Mouse (Mus musculus): ENCODE results near the gene Pde1b. TPM values are rescaled to one million over a fixed set of nuclear protein-coding genes. Genes with fewer than 3 reads are reported as not detected.
A peak's percentile ranks its signal among the peaks of the same experiment; 100 is the strongest.

The Pde1b gene
- polyA plus RNA-seq, 1 experiment from 2014 or later = 1.1 TPM

GRCm38 (mm10) chr15:103518600-103519385 is 16.0 kb downstream of the Pde1b start:
- ATAC-seq (replicated peaks; ENCODE audit: low FRiP score) = no peak
- 0 out of 2 replicates have a peak, but pooled peaks cover 2% of the 10 kb centered on the region for H3K27me3 ChIP-seq (replicated peaks; ENCODE audit: control insufficient read depth, insufficient read depth, low read length)
- 22% methylated on average over 5 of the region's 5 CpGs for WGBS
- no peaks in the 10 kb centered on the region for H3K9me3 ChIP-seq (ENCODE audit: control insufficient read depth, low read length)
- no peak for DNase-seq (ENCODE audit: low spot score)
- no peaks in the 10 kb centered on the region for H3K4me1 ChIP-seq (replicated peaks; ENCODE audit: control insufficient read depth, insufficient read depth, low read length)
- no peak overlapping the region for H3K4me3 ChIP-seq (ENCODE audit: low read depth, low read length)
- no peak overlapping the region for H3K9ac ChIP-seq (ENCODE audit: low read depth, low read length)
- H3K4me2 ChIP-seq = no peak overlapping the region
- H3K36me3 ChIP-seq (ENCODE audit: control insufficient read depth, insufficient read depth, low read length) = no peaks in the 10 kb centered on the region
- H3K27ac ChIP-seq (ENCODE audit: low read depth, low read length) = no peak overlapping the region

- Histone ChIP-seq H3K4me2 (no peak overlapping the region), H3K4me1 (replicated peaks; ENCODE audit: control insufficient read depth, insufficient read depth, low read length) (no peaks in the 10 kb centered on the region), H3K4me3 (ENCODE audit: low read depth, low read length) (no peak overlapping the region), H3K27ac (ENCODE audit: low read depth, low read length) (no peak overlapping the region), H3K27me3 (replicated peaks; ENCODE audit: control insufficient read depth, insufficient read depth, low read length) (0 out of 2 replicates have a peak, but pooled peaks cover 2% of the 10 kb centered on the region), H3K36me3 (ENCODE audit: control insufficient read depth, insufficient read depth, low read length) (no peaks in the 10 kb centered on the region), H3K9ac (ENCODE audit: low read depth, low read length) (no peak overlapping the region), H3K9me3 (ENCODE audit: control insufficient read depth, low read length) (no peaks in the 10 kb centered on the region)
- DNase-seq (ENCODE audit: low spot score) (no peak), ATAC-seq (replicated peaks; ENCODE audit: low FRiP score) (no peak)
- WGBS = 32% methylated on average over 4 of the region's 4 CpGs
These were observed 16.8 kb downstream of the Pde1b start for GRCm38 (mm10) chr15:103519386-103520378.

- Histone ChIP-seq H3K4me1 (replicated peaks; ENCODE audit: control insufficient read depth, insufficient read depth, low read length) (no peaks in the 10 kb centered on the region), H3K9ac (ENCODE audit: low read depth, low read length) (no peak overlapping the region), H3K36me3 (ENCODE audit: control insufficient read depth, insufficient read depth, low read length) (no peaks in the 10 kb centered on the region), H3K27ac (ENCODE audit: low read depth, low read length) (no peak overlapping the region), H3K9me3 (ENCODE audit: control insufficient read depth, low read length) (no peaks in the 10 kb centered on the region), H3K4me2 (no peak overlapping the region), H3K4me3 (ENCODE audit: low read depth, low read length) (no peak overlapping the region), H3K27me3 (replicated peaks; ENCODE audit: control insufficient read depth, insufficient read depth, low read length) (no peaks in the 10 kb centered on the region)
- no peak for ATAC-seq (replicated peaks; ENCODE audit: low FRiP score)
- DNase-seq (ENCODE audit: low spot score) = no peak
- WGBS = 53% methylated on average over 3 of the region's 3 CpGs
These were observed 19.7 kb downstream of the Pde1b start for GRCm38 (mm10) chr15:103522458-103523099.

- H3K27me3 ChIP-seq (replicated peaks; ENCODE audit: control insufficient read depth, insufficient read depth, low read length) = no peaks in the 10 kb centered on the region
- no peak overlapping the region for H3K4me3 ChIP-seq (ENCODE audit: low read depth, low read length)
- no peaks in the 10 kb centered on the region for H3K4me1 ChIP-seq (replicated peaks; ENCODE audit: control insufficient read depth, insufficient read depth, low read length)
- 75% methylated on average over 3 of the region's 3 CpGs for WGBS
- no peaks in the 10 kb centered on the region for H3K36me3 ChIP-seq (ENCODE audit: control insufficient read depth, insufficient read depth, low read length)
- H3K4me2 ChIP-seq = no peak overlapping the region
- H3K27ac ChIP-seq (ENCODE audit: low read depth, low read length) = no peak overlapping the region
- H3K9ac ChIP-seq (ENCODE audit: low read depth, low read length) = no peak overlapping the region
- no peaks in the 10 kb centered on the region for H3K9me3 ChIP-seq (ENCODE audit: control insufficient read depth, low read length)
- no peak for DNase-seq (ENCODE audit: low spot score)
- ATAC-seq (replicated peaks; ENCODE audit: low FRiP score) = no peak
These were observed 20.3 kb downstream of the Pde1b start for GRCm38 (mm10) chr15:103523156-103523555.

- DNase-seq (ENCODE audit: low spot score) = no peak
- ATAC-seq (replicated peaks; ENCODE audit: low FRiP score) = peak; percentile 44; the same call in 1 of the 2 replicates
- no peak overlapping the region for H3K27ac ChIP-seq (ENCODE audit: low read depth, low read length)
- H3K9me3 ChIP-seq (ENCODE audit: control insufficient read depth, low read length) = no peaks in the 10 kb centered on the region
- no peaks in the 10 kb centered on the region for H3K36me3 ChIP-seq (ENCODE audit: control insufficient read depth, insufficient read depth, low read length)
- no peak overlapping the region for H3K4me3 ChIP-seq (ENCODE audit: low read depth, low read length)
- H3K4me1 ChIP-seq (replicated peaks; ENCODE audit: control insufficient read depth, insufficient read depth, low read length) = no peaks in the 10 kb centered on the region
- no peak overlapping the region for H3K9ac ChIP-seq (ENCODE audit: low read depth, low read length)
- WGBS = 12% methylated on average over 5 of the region's 5 CpGs
- peaks cover 2% of the 10 kb centered on the region; the same call in 1 of the 2 replicates for H3K27me3 ChIP-seq (replicated peaks; ENCODE audit: control insufficient read depth, insufficient read depth, low read length)
- H3K4me2 ChIP-seq = no peak overlapping the region
These were observed 27.5 kb downstream of the Pde1b start for GRCm38 (mm10) chr15:103530372-103530771.

GRCm38 (mm10) chr15:103534054-103534620 is 31.3 kb downstream of the Pde1b start:
- WGBS = 77% methylated on average over 7 of the region's 7 CpGs
- H3K27me3 ChIP-seq (replicated peaks; ENCODE audit: control insufficient read depth, insufficient read depth, low read length) = peaks cover 34% of the 10 kb centered on the region

GRCm38 (mm10) chr15:103535030-103535429 is 32.2 kb downstream of the Pde1b start:
- no peak overlapping the region for H3K27ac ChIP-seq (ENCODE audit: low read depth, low read length)
- ATAC-seq (replicated peaks; ENCODE audit: low FRiP score) = no peak
- 68% methylated on average over 2 of the region's 2 CpGs for WGBS
- no peaks in the 10 kb centered on the region for H3K36me3 ChIP-seq (ENCODE audit: control insufficient read depth, insufficient read depth, low read length)
- no peaks in the 10 kb centered on the region; the same call in 1 of the 2 replicates for H3K4me1 ChIP-seq (replicated peaks; ENCODE audit: control insufficient read depth, insufficient read depth, low read length)
- no peak overlapping the region for H3K4me2 ChIP-seq
- no peaks in the 10 kb centered on the region for H3K9me3 ChIP-seq (ENCODE audit: control insufficient read depth, low read length)
- peaks cover 43% of the 10 kb centered on the region for H3K27me3 ChIP-seq (replicated peaks; ENCODE audit: control insufficient read depth, insufficient read depth, low read length)
- H3K4me3 ChIP-seq (ENCODE audit: low read depth, low read length) = no peak overlapping the region
- no peak overlapping the region for H3K9ac ChIP-seq (ENCODE audit: low read depth, low read length)
- no peak for DNase-seq (ENCODE audit: low spot score)

More at GRCm38 (mm10) chr15:103534054-103534620, 31.3 kb downstream of the Pde1b start:
- Histone ChIP-seq H3K9me3 (ENCODE audit: control insufficient read depth, low read length) (no peaks in the 10 kb centered on the region), H3K4me1 (replicated peaks; ENCODE audit: control insufficient read depth, insufficient read depth, low read length) (no peaks in the 10 kb centered on the region; the same call in 1 of the 2 replicates), H3K36me3 (ENCODE audit: control insufficient read depth, insufficient read depth, low read length) (no peaks in the 10 kb centered on the region), H3K4me2 (no peak overlapping the region), H3K9ac (ENCODE audit: low read depth, low read length) (no peak overlapping the region), H3K27ac (ENCODE audit: low read depth, low read length) (no peak overlapping the region), H3K4me3 (ENCODE audit: low read depth, low read length) (no peak overlapping the region)
- DNase-seq (ENCODE audit: low spot score) (no peak), ATAC-seq (replicated peaks; ENCODE audit: low FRiP score) (no peak)

GRCm38 (mm10) chr15:103535786-103536185 is 33.0 kb downstream of the Pde1b start:
- ATAC-seq (replicated peaks; ENCODE audit: low FRiP score) (no peak), DNase-seq (ENCODE audit: low spot score) (no peak)
- no peaks in the 10 kb centered on the region for H3K9me3 ChIP-seq (ENCODE audit: control insufficient read depth, low read length)
- no peak overlapping the region for H3K4me3 ChIP-seq (ENCODE audit: low read depth, low read length)
- H3K4me2 ChIP-seq = no peak overlapping the region
- WGBS = 36% methylated on average over 1 of the region's 1 CpGs
- no peak overlapping the region for H3K9ac ChIP-seq (ENCODE audit: low read depth, low read length)
- H3K27ac ChIP-seq (ENCODE audit: low read depth, low read length) = no peak overlapping the region
- H3K27me3 ChIP-seq (replicated peaks; ENCODE audit: control insufficient read depth, insufficient read depth, low read length) = peaks cover 44% of the 10 kb centered on the region
- no peaks in the 10 kb centered on the region for H3K36me3 ChIP-seq (ENCODE audit: control insufficient read depth, insufficient read depth, low read length)
- H3K4me1 ChIP-seq (replicated peaks; ENCODE audit: control insufficient read depth, insufficient read depth, low read length) = no peaks in the 10 kb centered on the region; the same call in 1 of the 2 replicates
